Mouse (Mus musculus) hindbrain, postnatal 0 days (tissue): ENCODE data around the gene Slc39a11. TPM values are rescaled to one million over a fixed set of nuclear protein-coding genes. Genes with fewer than 3 reads are reported as not detected.

Experiments used
- ATAC-seq: fragments of 200-750 bp; cut with Nextera tagmentation; 2 replicates; pipeline ENCODE4 v1.8.0; 2017; ENCODE audit warnings: mild to moderate bottlenecking, moderate TSS enrichment, moderate library complexity
- DNase-seq: peaks from one replicate; pipeline ENCODE4 v3.0.0-alpha.2; 2015; ENCODE audit warnings: low spot score
- H3K27ac ChIP-seq: fragments of 300-500 bp; sonication (generic); 2 replicates; pipeline ENCODE4 v1.5.1; 2014; ENCODE audit warnings: mild to moderate bottlenecking
- H3K27me3 ChIP-seq: fragments of 300-500 bp; sonication (generic); 2 replicates; pipeline ENCODE4 v1.6.1; 2014; ENCODE audit warnings: low read length, mixed read lengths; ENCODE audit not compliant: insufficient read depth
- H3K36me3 ChIP-seq: fragments of 300-500 bp; sonication (generic); 2 replicates; pipeline ENCODE4 v1.6.1; 2014; ENCODE audit warnings: low read length, mixed read lengths; ENCODE audit not compliant: insufficient read depth
- H3K4me1 ChIP-seq: fragments of 300-500 bp; sonication (generic); 2 replicates; pipeline ENCODE4 v1.6.1; 2014; ENCODE audit warnings: antibody characterized with exemption, low read length, mixed read lengths; ENCODE audit not compliant: insufficient read depth
- H3K4me2 ChIP-seq: fragments of 300-500 bp; sonication (generic); 2 replicates; pipeline ENCODE4 v1.6.1; 2014; ENCODE audit warnings: low read depth, mild to moderate bottlenecking, low read length, moderate library complexity, mixed read lengths
- H3K4me3 ChIP-seq: fragments of 300-500 bp; sonication (generic); 2 replicates; pipeline ENCODE4 v1.5.1; 2014; ENCODE audit warnings: low read length
- H3K9ac ChIP-seq: fragments of 300-500 bp; sonication (generic); replicated peaks from 2 replicates; pipeline ENCODE4 v1.6.1; 2014; ENCODE audit warnings: mild to moderate bottlenecking, low read length, moderate library complexity, mixed read lengths
- H3K9me3 ChIP-seq: fragments of 300-500 bp; sonication (generic); 2 replicates; pipeline ENCODE4 v1.6.1; 2016; ENCODE audit warnings: low read length, mixed read lengths
- CTCF ChIP-seq: IDR thresholded peaks from 2 replicates; pipeline ENCODE4 v1.5.1; 2016; ENCODE audit warnings: antibody characterized with exemption, control low read depth, low read depth
- WGBS: fragments of 180-500 bp; shearing (Covaris S2); extraction: QIAGEN DNeasy Blood & Tissue Kit; methylation state at CpG from one replicate; pipeline ENCODE4 v1.1.7; 2014; 5-methylcytosine and 5-hydroxymethylcytosine counted together
- polyA plus RNA-seq: library from polyadenylated mRNA; unstranded; fragments of >200 nt; fragmentation: Nextera tagmentation; extraction: Ambion mirVana; gene quantifications from 2 replicates; pipeline ENCODE4 v1.2.1, GENCODE M21; 2015
- total RNA-seq: library from RNA; depleted of rRNA; stranded (reverse); fragments of >200 nt; gene quantifications from 2 replicates; pipeline ENCODE4 v1.2.3, GENCODE M21; 2014

Gene Slc39a11
- total and polyA plus RNA-seq, 2 experiments from 2014 or later: 35.6 to 63.3 TPM

DNA sequence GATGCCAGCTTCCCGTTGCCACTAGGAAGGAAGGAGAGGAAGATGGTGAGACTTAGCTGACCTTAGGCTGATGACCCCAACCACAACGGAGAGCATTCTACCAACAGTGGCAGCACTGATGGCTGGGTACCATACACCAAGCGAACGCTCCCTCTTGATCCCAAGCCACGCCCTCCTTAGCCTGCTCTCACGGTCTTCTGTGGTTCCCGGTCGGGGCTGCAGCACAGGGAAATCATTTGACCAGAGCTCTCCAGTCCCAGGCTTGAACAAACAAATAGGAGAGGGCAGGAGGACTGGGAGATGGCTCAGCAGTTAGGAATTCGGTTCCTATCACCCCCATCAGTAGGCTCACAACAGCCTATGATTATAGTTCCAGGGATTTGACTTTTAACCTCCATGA is 403.4 kb downstream of the Slc39a11 start:
- H3K4me1 ChIP-seq: no peaks in the 10 kb centered on the region
- H3K9ac ChIP-seq: no peak overlapping the region
- H3K27ac ChIP-seq: no peak overlapping the region
- WGBS: 81% methylated on average over 9 of the region's 9 CpGs
- TF ChIP-seq CTCF: no peak
- no peak overlapping the region for H3K4me2 ChIP-seq
- no peak overlapping the region for H3K4me3 ChIP-seq
- no peaks in the 10 kb centered on the region for H3K36me3 ChIP-seq
- H3K9me3 ChIP-seq: no peaks in the 10 kb centered on the region
- H3K27me3 ChIP-seq: no peaks in the 10 kb centered on the region
- DNase-seq: no peak
- no peak for ATAC-seq

DNA sequence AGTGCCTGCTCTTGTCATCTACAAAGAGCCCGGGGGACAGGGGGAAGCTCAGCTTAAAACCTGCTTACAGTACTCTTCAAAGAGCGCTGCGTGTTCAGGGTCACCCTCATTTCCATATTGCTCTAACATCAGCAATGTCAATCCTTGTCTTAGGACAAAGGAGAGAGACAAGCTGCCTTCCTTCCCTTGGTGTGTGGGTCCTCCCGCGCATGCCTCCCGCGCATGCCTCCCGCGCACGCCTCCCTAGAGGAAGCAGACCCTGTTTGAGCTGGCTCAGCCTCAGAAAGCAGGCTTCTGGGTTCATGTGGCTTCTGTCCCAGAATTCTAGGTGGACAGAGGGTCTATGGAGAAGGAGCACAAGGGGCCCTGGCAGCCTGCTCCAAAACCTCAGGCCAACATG is 404.2 kb downstream of the Slc39a11 start:
- Histone ChIP-seq H3K27ac (no peak overlapping the region), H3K27me3 (no peaks in the 10 kb centered on the region), H3K9ac (no peak overlapping the region), H3K9me3 (no peaks in the 10 kb centered on the region), H3K4me2 (no peak overlapping the region), H3K36me3 (no peaks in the 10 kb centered on the region), H3K4me1 (no peaks in the 10 kb centered on the region), H3K4me3 (no peak overlapping the region)
- DNase-seq (peak; percentile 29), ATAC-seq (peak; percentile 53; the same call in 1 of the 2 replicates)
- 58% methylated on average over 10 of the region's 10 CpGs for whole genome bisulfite sequencing
- TF ChIP-seq CTCF: no peak

DNA sequence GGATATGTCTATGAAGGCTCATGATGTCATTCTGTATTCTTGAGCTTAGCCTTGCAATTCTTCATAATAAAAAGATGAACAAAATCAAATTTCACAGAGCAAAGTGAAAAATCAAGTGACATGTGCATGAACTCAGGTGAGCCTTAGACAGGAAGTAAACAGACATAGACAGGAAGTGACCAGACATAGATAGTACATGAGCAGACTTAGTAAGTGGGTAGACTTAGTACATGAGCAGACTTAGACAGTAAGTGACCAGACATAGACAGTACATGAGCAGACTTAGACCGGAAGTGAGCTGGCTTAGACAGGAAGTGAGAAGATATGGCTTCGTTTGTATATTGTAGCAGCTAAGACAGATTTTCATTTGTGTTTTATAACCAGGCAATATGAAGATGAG is 415.4 kb downstream of the Slc39a11 start:
- DNase-seq: no peak
- Histone ChIP-seq H3K9ac (no peak overlapping the region), H3K9me3 (no peaks in the 10 kb centered on the region), H3K27ac (no peak overlapping the region), H3K4me2 (no peak overlapping the region), H3K4me1 (no peaks in the 10 kb centered on the region), H3K36me3 (no peaks in the 10 kb centered on the region), H3K4me3 (no peak overlapping the region), H3K27me3 (no peaks in the 10 kb centered on the region)
- ATAC-seq: no peak
- no peak for TF ChIP-seq CTCF
- 88% methylated on average over 2 of the region's 2 CpGs for WGBS

DNA sequence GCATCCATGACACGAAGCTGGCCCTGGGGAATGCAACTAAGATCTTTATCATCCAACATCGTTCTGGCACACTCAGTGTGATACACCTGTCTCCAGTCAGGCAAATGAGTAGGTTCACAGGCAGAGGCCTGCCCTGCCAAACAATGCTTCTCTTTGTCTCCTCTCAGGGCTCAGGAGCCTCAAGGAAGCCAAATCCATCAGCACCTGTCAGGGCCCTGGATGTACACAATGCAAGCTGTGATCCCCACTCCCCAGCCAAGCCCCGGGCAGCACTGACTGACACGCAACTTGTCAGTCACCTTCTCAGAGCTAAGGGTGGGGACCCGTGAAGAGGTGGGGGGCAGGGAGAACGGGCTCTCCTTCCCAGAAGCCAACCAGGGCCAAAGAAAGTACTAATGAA is 417.8 kb downstream of the Slc39a11 start:
- TF ChIP-seq CTCF: no peak
- no peak overlapping the region for H3K9ac ChIP-seq
- no peak for DNase-seq
- no peak overlapping the region for H3K4me2 ChIP-seq
- WGBS: 13% methylated on average over 6 of the region's 6 CpGs
- no peaks in the 10 kb centered on the region for H3K27me3 ChIP-seq
- no peaks in the 10 kb centered on the region for H3K36me3 ChIP-seq
- H3K4me1 ChIP-seq: no peaks in the 10 kb centered on the region
- no peak overlapping the region for H3K27ac ChIP-seq
- no peak overlapping the region for H3K4me3 ChIP-seq
- ATAC-seq: no peak
- H3K9me3 ChIP-seq: no peaks in the 10 kb centered on the region

DNA sequence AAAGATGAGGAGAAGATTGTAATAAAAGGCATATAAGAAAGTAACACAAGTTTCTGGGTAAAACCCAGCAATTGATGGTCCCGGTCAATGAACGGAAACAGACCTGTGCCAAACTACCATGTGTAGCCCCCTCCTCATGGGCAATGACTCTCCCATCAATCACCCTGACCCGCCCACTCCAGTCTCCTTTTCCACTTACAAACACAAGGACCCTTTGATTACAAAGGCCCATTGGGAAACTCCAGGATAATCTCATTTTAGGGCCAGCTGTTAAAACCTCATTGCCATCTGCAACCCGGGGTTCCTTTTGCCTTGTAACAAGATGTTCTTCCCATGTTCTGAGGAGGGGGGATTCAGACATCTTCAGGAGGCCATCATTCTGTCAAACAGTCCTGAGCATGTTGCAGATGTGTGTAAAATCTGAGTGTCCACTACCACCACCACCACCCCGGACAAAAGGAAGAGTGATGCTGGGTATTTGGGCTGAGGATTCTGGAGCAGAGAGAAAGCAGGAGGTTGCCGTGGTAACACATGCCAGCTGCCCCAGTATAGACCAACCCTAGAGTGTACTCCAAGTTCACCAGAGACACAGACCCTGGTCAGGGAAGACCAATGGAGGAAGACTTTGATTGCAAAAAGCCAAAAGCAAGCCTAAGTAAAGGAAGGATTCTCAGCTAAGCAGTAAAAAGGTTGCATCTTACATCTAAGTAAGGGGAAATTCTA is 419.3 kb downstream of the Slc39a11 start:
- no peak overlapping the region for H3K4me2 ChIP-seq
- ATAC-seq: peak; percentile 68
- no peaks in the 10 kb centered on the region for H3K27me3 ChIP-seq
- no peak overlapping the region for H3K9ac ChIP-seq
- no peaks in the 10 kb centered on the region for H3K4me1 ChIP-seq
- no peak overlapping the region for H3K4me3 ChIP-seq
- H3K9me3 ChIP-seq: no peaks in the 10 kb centered on the region
- WGBS: 48% methylated on average over 6 of the region's 6 CpGs
- H3K36me3 ChIP-seq: no peaks in the 10 kb centered on the region
- no peak for TF ChIP-seq CTCF
- H3K27ac ChIP-seq: no peak overlapping the region
- DNase-seq: peak; percentile 36

DNA sequence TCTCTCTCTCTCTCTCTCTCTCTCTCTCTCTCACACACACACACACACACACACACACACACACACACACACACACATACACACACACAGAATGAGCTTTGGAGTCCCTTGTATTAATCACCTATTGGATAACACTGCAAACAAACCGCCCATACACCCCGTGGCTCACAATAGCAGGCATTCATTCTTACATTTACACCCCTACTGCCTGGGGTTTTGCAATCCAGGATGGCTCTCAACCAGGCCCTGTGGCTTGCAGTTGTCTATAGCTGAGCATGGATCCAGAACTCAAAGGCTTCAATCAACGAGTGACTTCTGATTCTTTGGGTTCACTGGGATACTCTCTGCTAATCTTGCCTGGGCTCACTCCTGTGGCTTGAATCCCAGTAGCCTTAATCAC is 424.1 kb downstream of the Slc39a11 start:
- H3K4me1 ChIP-seq: peaks cover 6% of the 10 kb centered on the region; the same call in 1 of the 2 replicates
- no peak overlapping the region for H3K4me3 ChIP-seq
- H3K27me3 ChIP-seq: no peaks in the 10 kb centered on the region
- DNase-seq (no peak), ATAC-seq (no peak)
- WGBS: 62% methylated on average over 3 of the region's 3 CpGs
- H3K9me3 ChIP-seq: no peaks in the 10 kb centered on the region
- no peak overlapping the region for H3K4me2 ChIP-seq
- H3K9ac ChIP-seq: no peak overlapping the region
- no peaks in the 10 kb centered on the region for H3K36me3 ChIP-seq
- TF ChIP-seq CTCF: no peak
- H3K27ac ChIP-seq: no peak overlapping the region

DNA sequence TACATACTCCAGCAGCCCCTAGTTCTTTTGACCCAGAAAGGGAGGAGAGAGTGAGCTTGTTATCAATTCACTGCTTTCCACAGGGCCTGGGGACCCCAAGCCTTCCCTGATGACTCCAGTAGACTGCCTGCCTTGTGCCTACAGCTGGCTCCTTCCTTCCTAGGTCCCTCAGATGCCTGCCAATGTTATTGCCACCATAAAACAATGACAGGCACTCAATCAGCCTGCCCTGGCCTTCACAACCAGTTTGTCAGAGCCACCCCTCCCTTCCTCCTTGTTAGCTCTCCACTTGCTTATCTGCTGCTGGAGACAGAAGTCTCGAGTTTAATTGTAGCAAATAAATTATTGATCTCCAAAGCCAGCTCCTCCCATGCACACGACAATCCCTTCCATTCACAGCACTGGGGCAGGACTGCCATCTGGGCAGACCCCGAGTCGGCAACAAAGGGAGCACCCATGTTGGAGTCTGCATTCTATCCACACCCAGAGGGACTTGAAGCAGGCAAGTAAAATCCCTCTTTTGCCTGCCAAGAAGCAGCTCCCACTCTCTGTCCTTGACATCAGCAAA is 426.0 kb downstream of the Slc39a11 start:
- H3K27me3 ChIP-seq: no peaks in the 10 kb centered on the region
- no peak overlapping the region for H3K4me3 ChIP-seq
- H3K4me1 ChIP-seq: peaks cover 6% of the 10 kb centered on the region; the same call in 1 of the 2 replicates
- TF ChIP-seq CTCF: no peak
- H3K4me2 ChIP-seq: no peak overlapping the region
- DNase-seq (no peak), ATAC-seq (no peak)
- no peaks in the 10 kb centered on the region for H3K36me3 ChIP-seq
- 62% methylated on average over 4 of the region's 4 CpGs for WGBS
- no peak overlapping the region for H3K27ac ChIP-seq
- no peaks in the 10 kb centered on the region for H3K9me3 ChIP-seq
- H3K9ac ChIP-seq: no peak overlapping the region
